Mouse (Mus musculus) C2C12 (cell line): ENCODE results near the gene Mgme1. TPM values are rescaled to one million over a fixed set of nuclear protein-coding genes. Genes with fewer than 3 reads are reported as not detected.

Experiments
- H3K27me3 ChIP-seq: one replicate; pipeline ENCODE4 v1.6.1; 2011; ENCODE audit not compliant: control insufficient read depth, insufficient read depth, insufficient read length
- H3K36me3 ChIP-seq: one replicate; pipeline ENCODE4 v1.6.1; 2011; ENCODE audit not compliant: control insufficient read depth, insufficient read depth
- H3K4me3 ChIP-seq: one replicate; pipeline ENCODE4 v1.5.1; 2011; ENCODE audit warnings: mild to moderate bottlenecking, control low read depth; ENCODE audit not compliant: poor library complexity, insufficient read depth, severe bottlenecking
- H3K79me2 ChIP-seq: one replicate; pipeline ENCODE4 v1.6.1; 2011; ENCODE audit not compliant: control insufficient read depth, insufficient read depth
- H3K79me3 ChIP-seq: one replicate; pipeline ENCODE4 v1.6.1; 2011; ENCODE audit warnings: low read depth, control low read depth
- H3ac ChIP-seq: one replicate; pipeline ENCODE3; 2011; ENCODE audit warnings: low read depth; ENCODE audit not compliant: control insufficient read depth, insufficient read length
- CEBPB ChIP-seq: IDR thresholded peaks from one replicate; pipeline ENCODE4 v1.6.1; 2011; ENCODE audit warnings: low read depth, mild to moderate bottlenecking, control low read depth, moderate library complexity
- CTCF ChIP-seq: IDR thresholded peaks from one replicate; pipeline ENCODE4 v1.5.1; 2011; ENCODE audit not compliant: control insufficient read depth, insufficient read depth, insufficient read length
- FOSL1 ChIP-seq: IDR thresholded peaks from one replicate; pipeline ENCODE4 v1.8.0; 2011; ENCODE audit warnings: mild to moderate bottlenecking, low read length; ENCODE audit not compliant: poor library complexity, insufficient read depth, severe bottlenecking
- MAX ChIP-seq: IDR thresholded peaks from one replicate; pipeline ENCODE4 v1.6.1; 2011; ENCODE audit warnings: mild to moderate bottlenecking, control low read depth
- MYOD1 ChIP-seq: IDR thresholded peaks from one replicate; pipeline ENCODE4 v1.6.1; 2011; ENCODE audit warnings: low read depth; ENCODE audit not compliant: control insufficient read depth, insufficient read length
- MYOG ChIP-seq: IDR thresholded peaks from one replicate; pipeline ENCODE4 v1.6.1; 2011; ENCODE audit not compliant: control insufficient read depth, insufficient read length; ENCODE audit errors: extremely low read depth
- USF1 ChIP-seq: IDR thresholded peaks from one replicate; pipeline ENCODE4 v1.6.1; 2011; ENCODE audit warnings: low read depth, mild to moderate bottlenecking, control low read depth, moderate library complexity
- polyA plus RNA-seq: library from polyadenylated mRNA; unstranded; fragments of >200 nt; fragmentation: generic; extraction: Trizol; gene quantifications from one replicate; pipeline ENCODE4 v1.2.1, GENCODE M21; 2012; ENCODE audit warnings: missing spikeins

Gene Mgme1
- polyA plus RNA-seq, 1 experiment, result 6.2 TPM

DNA sequence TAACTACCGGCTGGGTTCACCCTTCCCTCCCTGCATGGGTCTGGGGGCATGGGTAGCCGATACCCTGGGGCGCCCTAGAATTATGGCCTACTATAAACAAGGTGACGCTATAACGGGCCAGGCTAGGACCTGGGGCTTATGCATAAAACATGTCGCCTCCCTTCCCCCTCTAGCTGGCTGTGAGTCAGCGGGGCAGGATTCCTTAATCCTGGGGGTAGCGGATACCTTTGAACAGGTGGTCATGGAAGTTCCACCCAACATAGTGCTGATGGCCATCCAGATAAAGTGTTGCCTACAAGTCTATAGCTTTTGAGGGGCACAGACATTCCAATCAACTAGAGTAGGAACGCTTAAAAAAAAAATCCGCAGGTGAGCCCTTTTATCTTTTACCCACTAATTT is 59.5 kb downstream of the Mgme1 start:
- H3K79me3 ChIP-seq, result no peaks in the 10 kb centered on the region
- no peaks in the 10 kb centered on the region for H3K36me3 ChIP-seq
- H3K27me3 ChIP-seq, result peaks cover 51% of the 10 kb centered on the region
- no peak for TF ChIP-seq CEBPB
- no peak for TF ChIP-seq FOSL1
- TF ChIP-seq MAX, result no peak
- TF ChIP-seq USF1, result no peak
- no peak for TF ChIP-seq MYOG
- no peak for TF ChIP-seq MYOD1
- TF ChIP-seq CTCF, result no peak
- H3K4me3 ChIP-seq, result no peak overlapping the region
- H3ac ChIP-seq, result no peak overlapping the region
- no peaks in the 10 kb centered on the region for H3K79me2 ChIP-seq

DNA sequence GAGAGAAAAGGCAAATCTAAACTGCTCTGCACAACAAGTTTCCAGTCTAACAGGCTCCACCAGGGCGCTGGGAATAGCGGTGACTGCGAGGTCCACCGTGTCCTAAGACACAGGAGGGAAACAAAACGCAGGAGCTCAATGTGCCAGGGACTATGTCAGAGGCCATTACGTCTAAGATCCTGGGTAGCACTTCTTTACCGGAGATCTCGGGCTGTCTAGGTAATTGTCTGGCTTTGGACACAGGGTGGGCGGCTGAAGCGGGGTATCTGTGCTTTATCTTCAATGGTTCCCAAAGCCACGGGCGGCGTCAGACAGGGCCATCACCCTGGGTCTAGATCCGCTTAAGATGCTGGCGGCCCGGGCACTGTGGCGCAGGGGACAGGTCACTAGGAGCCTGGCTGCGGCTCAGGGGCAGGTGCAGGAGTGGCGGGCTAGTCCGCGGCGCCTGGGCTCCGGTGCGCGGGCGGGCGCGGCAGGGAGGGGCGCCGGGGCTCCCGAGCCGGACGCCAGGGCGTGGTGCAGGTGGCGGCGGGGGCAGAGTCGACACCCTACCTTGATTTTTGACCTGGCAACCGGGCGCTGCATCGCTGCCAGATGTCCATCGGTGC is 60.0 kb downstream of the Mgme1 start:
- Histone ChIP-seq H3ac (no peak overlapping the region), H3K79me3 (no peaks in the 10 kb centered on the region), H3K79me2 (no peaks in the 10 kb centered on the region), H3K36me3 (no peaks in the 10 kb centered on the region), H3K4me3 (no peak overlapping the region), H3K27me3 (peaks cover 51% of the 10 kb centered on the region)
- TF ChIP-seq USF1 (no peak), MYOD1 (no peak), FOSL1 (no peak), MAX (no peak), CEBPB (no peak), MYOG (no peak), CTCF (no peak)

Other genes starting within 250 kb of the Mgme1 start
- gene Banf2, start 237.6 kb upstream of the Mgme1 start, polyA plus RNA-seq, result not detected
- gene Snx5, start 243 bp downstream of the Mgme1 start, polyA plus RNA-seq, result 87.4 TPM
- gene Ovol2, start 61.5 kb downstream of the Mgme1 start, polyA plus RNA-seq, result not detected
- 32.6 TPM for gene Kat14, start 98.3 kb downstream of the Mgme1 start, polyA plus RNA-seq
- gene Pet117, start 98.3 kb downstream of the Mgme1 start, polyA plus RNA-seq, result 1.2 TPM